Mouse (Mus musculus): ENCODE results near the gene Vps13c. TPM values are rescaled to one million over a fixed set of nuclear protein-coding genes. Genes with fewer than 3 reads are reported as not detected.

Vps13c gene
- polyA plus RNA-seq, 1 experiment from 2014 or later: 8.0 TPM

DNA sequence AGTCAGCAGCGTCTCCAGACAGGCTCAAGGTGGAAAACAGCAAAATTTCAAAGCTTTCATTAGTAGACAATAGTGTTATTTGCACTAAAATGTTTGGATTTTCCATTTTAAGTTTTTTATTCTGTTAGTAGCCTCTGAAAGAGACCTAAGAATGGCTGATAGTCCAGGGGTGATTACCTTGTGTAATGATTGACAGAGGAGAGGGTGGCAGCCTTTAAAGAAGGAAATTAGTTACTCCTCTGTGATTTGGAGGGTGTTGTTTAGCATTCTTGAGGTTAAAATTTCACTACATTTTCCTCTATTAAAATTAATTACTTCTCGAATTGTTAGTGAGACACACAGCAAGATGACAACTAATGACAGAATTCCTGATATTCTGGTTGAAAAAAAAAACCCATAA, 2.9 kb upstream of the Vps13c start:
- H3K9ac ChIP-seq: no peak overlapping the region
- H3K36me3 ChIP-seq: no peaks in the 10 kb centered on the region
- 82% methylated on average over 2 of the region's 2 CpGs for WGBS
- H3K27me3 ChIP-seq: peaks cover 18% of the 10 kb centered on the region
- no peak overlapping the region for H3K27ac ChIP-seq (replicated peaks)
- no peaks in the 10 kb centered on the region for H3K9me3 ChIP-seq
- no peak for ATAC-seq (ENCODE audit: low read depth)
- H3K4me3 ChIP-seq: no peak overlapping the region
- no peak overlapping the region for H3K4me2 ChIP-seq
- peaks cover 20% of the 10 kb centered on the region for H3K4me1 ChIP-seq (replicated peaks)

GRCm38 (mm10) chr9:67842797-67843196, 2.6 kb downstream of the Vps13c start:
- Histone ChIP-seq H3K4me1 (replicated peaks) (peaks cover 19% of the 10 kb centered on the region), H3K9ac (no peak overlapping the region), H3K4me2 (no peak overlapping the region), H3K4me3 (no peak overlapping the region), H3K27me3 (no peaks in the 10 kb centered on the region), H3K9me3 (no peaks in the 10 kb centered on the region), H3K27ac (replicated peaks) (no peak overlapping the region), H3K36me3 (no peaks in the 10 kb centered on the region)
- ATAC-seq (ENCODE audit: low read depth): no peak
- 76% methylated on average over 5 of the region's 5 CpGs for WGBS

DNA sequence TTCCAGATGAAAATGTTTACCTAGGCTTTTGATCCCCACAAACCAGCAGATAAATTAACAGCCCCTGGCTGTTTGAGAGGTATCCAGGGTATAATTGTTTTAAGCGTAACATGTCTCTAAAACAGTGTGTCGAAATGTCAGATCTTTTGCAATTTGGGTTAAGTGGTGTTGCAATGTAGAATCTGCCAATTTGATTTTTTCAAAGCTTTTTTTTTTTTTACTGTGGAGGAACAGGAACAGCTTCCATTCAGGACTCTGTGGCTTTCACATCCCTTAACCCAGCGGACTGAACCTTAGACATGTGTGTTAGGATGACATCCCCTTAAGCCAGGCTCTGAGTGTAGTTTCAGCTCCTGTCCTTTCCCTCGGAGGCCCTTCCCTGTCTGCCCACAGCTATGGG, 4.8 kb downstream of the Vps13c start:
- Histone ChIP-seq H3K4me1 (replicated peaks) (peaks cover 19% of the 10 kb centered on the region), H3K9ac (no peak overlapping the region), H3K36me3 (no peaks in the 10 kb centered on the region), H3K4me3 (no peak overlapping the region), H3K9me3 (no peaks in the 10 kb centered on the region), H3K27ac (replicated peaks) (no peak overlapping the region), H3K4me2 (no peak overlapping the region), H3K27me3 (no peaks in the 10 kb centered on the region)
- WGBS: 88% methylated on average over 4 of the region's 4 CpGs
- ATAC-seq (ENCODE audit: low read depth): no peak

- Histone ChIP-seq H3K4me2 (no peak overlapping the region), H3K4me1 (replicated peaks) (peaks cover 18% of the 10 kb centered on the region), H3K9me3 (no peaks in the 10 kb centered on the region), H3K27me3 (no peaks in the 10 kb centered on the region), H3K9ac (no peak overlapping the region), H3K4me3 (no peak overlapping the region), H3K27ac (replicated peaks) (no peak overlapping the region), H3K36me3 (no peaks in the 10 kb centered on the region)
- no peak for ATAC-seq (ENCODE audit: low read depth)
- 88% methylated on average over 5 of the region's 5 CpGs for WGBS
Measured at GRCm38 (mm10) chr9:67845648-67846047, 5.5 kb downstream of the Vps13c start.

DNA sequence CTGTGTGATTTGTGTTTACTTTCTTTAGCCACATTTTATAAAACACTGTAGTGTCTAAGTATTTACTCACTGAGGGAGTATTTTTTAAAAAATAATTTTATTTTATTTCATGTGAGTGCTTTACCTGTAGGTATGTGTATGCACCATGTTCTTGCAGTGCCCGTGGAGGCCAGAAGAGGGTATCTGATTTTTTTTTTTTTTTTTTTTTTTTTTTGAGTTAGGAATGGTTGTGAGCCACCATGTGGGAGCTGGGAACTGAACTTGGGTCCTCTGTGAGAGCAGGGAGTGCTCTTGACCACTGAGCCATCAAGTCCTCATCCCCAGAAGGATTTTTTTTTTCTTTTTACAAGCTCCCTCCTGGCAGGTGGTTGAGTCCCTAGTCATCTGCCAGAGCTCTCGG, 5.9 kb downstream of the Vps13c start:
- Histone ChIP-seq H3K27ac (replicated peaks) (no peak overlapping the region), H3K9me3 (no peaks in the 10 kb centered on the region), H3K9ac (no peak overlapping the region), H3K36me3 (no peaks in the 10 kb centered on the region), H3K4me2 (no peak overlapping the region), H3K27me3 (no peaks in the 10 kb centered on the region), H3K4me1 (replicated peaks) (peaks cover 14% of the 10 kb centered on the region), H3K4me3 (no peak overlapping the region)
- ATAC-seq (ENCODE audit: low read depth): no peak
- 87% methylated on average over 2 of the region's 2 CpGs for WGBS

DNA sequence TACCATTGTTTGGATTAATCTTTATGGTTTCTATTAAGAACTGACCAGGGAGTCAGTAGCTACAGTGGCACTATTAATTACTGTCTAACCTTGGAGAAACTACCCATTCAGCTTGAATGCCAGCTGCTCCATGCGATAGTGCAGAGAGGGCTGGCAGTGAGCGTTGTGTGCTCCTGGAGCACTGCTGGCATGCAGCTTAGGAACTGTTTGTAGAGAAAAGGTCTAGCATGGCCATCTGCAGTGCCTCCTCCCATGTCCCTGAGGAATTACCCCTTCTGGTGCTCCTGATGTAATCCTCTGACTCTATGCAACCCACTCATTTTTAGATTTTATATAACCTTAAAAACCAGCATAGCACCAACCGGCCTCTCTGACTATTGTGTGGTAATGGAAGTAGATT, 7.4 kb downstream of the Vps13c start:
- Histone ChIP-seq H3K9ac (no peak overlapping the region), H3K4me3 (no peak overlapping the region), H3K4me2 (no peak overlapping the region), H3K9me3 (no peaks in the 10 kb centered on the region), H3K27ac (replicated peaks) (no peak overlapping the region), H3K27me3 (no peaks in the 10 kb centered on the region), H3K4me1 (replicated peaks) (no peaks in the 10 kb centered on the region; the same call in 1 of the 2 replicates), H3K36me3 (no peaks in the 10 kb centered on the region)
- no peak for ATAC-seq (ENCODE audit: low read depth)
- WGBS: 67% methylated on average over 3 of the region's 3 CpGs

- Histone ChIP-seq H3K4me1 (replicated peaks) (no peaks in the 10 kb centered on the region; the same call in 1 of the 2 replicates), H3K4me2 (no peak overlapping the region), H3K36me3 (peaks cover 6% of the 10 kb centered on the region), H3K27ac (replicated peaks) (no peak overlapping the region), H3K4me3 (no peak overlapping the region), H3K9ac (no peak overlapping the region), H3K27me3 (no peaks in the 10 kb centered on the region), H3K9me3 (no peaks in the 10 kb centered on the region)
- 86% methylated on average over 12 of the region's 12 CpGs for WGBS
- no peak for ATAC-seq (ENCODE audit: low read depth)
Measured at GRCm38 (mm10) chr9:67849397-67849796, 9.2 kb downstream of the Vps13c start.

- Histone ChIP-seq H3K4me2 (no peak overlapping the region), H3K9me3 (no peaks in the 10 kb centered on the region), H3K4me3 (no peak overlapping the region), H3K9ac (no peak overlapping the region), H3K27ac (replicated peaks) (no peak overlapping the region), H3K4me1 (replicated peaks) (no peaks in the 10 kb centered on the region; the same call in 1 of the 2 replicates), H3K36me3 (peaks cover 8% of the 10 kb centered on the region), H3K27me3 (no peaks in the 10 kb centered on the region)
- 95% methylated on average over 3 of the region's 3 CpGs for WGBS
- no peak for ATAC-seq (ENCODE audit: low read depth)
Measured at GRCm38 (mm10) chr9:67849846-67850245, 9.7 kb downstream of the Vps13c start.

GRCm38 (mm10) chr9:67851150-67851549, 11.0 kb downstream of the Vps13c start:
- Histone ChIP-seq H3K36me3 (peaks cover 15% of the 10 kb centered on the region), H3K4me3 (no peak overlapping the region), H3K9ac (no peak overlapping the region), H3K27ac (replicated peaks) (no peak overlapping the region), H3K4me1 (replicated peaks) (no peaks in the 10 kb centered on the region; the same call in 1 of the 2 replicates), H3K9me3 (no peaks in the 10 kb centered on the region), H3K27me3 (no peaks in the 10 kb centered on the region), H3K4me2 (no peak overlapping the region)
- 82% methylated on average over 4 of the region's 4 CpGs for WGBS
- no peak for ATAC-seq (ENCODE audit: low read depth)

DNA sequence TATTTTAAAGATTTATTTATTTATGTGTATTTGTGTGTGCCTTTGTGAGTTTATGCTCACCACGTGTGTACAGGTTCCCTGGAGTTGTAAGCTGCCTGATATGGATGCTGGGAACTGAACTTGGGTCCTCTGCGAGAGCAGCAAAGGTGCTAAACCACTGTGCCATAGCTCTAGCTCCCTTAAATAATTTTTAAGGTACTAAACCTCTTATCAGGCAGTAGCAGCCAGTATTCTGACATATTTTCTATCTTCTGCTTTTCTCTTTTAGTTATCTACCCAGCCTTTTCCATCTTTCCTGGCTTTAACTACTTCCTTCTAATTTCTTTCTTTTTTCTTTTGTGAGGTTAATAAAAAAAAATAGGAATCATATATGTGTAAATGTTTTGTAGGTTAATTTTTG, 20.1 kb downstream of the Vps13c start:
- Histone ChIP-seq H3K27me3 (no peaks in the 10 kb centered on the region), H3K36me3 (peaks cover 19% of the 10 kb centered on the region), H3K4me2 (no peak overlapping the region), H3K4me3 (no peak overlapping the region), H3K4me1 (replicated peaks) (0 out of 2 replicates have a peak, but pooled peaks cover 4% of the 10 kb centered on the region), H3K27ac (replicated peaks) (no peak overlapping the region), H3K9ac (no peak overlapping the region), H3K9me3 (no peaks in the 10 kb centered on the region)
- ATAC-seq (ENCODE audit: low read depth): no peak
- 90% methylated on average over 2 of the region's 2 CpGs for WGBS

DNA sequence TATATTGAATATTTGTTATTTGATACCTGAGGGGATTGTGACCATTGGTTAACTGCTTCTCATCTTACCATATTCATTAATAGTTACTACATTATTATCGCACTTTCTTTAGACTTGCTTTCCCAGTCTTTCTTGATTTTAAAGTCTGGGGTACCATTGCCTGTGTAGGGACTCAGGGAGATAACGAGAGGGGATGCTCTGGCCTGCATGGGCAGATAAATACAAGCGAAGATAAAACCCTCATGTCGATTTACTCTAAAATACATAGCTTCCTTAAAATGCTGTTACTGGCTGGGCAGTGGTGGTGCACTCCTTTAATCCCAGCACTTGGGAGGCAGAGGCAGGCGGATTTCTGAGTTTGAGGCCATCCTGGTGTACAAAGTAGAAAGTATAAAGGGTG, 23.1 kb downstream of the Vps13c start:
- Histone ChIP-seq H3K4me3 (no peak overlapping the region), H3K27ac (replicated peaks) (no peak overlapping the region), H3K4me1 (replicated peaks) (peaks cover 11% of the 10 kb centered on the region; the same call in 1 of the 2 replicates), H3K36me3 (peaks cover under 1% of the 10 kb centered on the region), H3K9ac (no peak overlapping the region), H3K9me3 (no peaks in the 10 kb centered on the region), H3K4me2 (no peak overlapping the region), H3K27me3 (no peaks in the 10 kb centered on the region)
- 92% methylated on average over 5 of the region's 5 CpGs for WGBS
- no peak for ATAC-seq (ENCODE audit: low read depth)

GRCm38 (mm10) chr9:67864011-67864410, 23.8 kb downstream of the Vps13c start:
- H3K27ac ChIP-seq (replicated peaks): no peak overlapping the region
- H3K4me1 ChIP-seq (replicated peaks): peaks cover 11% of the 10 kb centered on the region; the same call in 1 of the 2 replicates
- ATAC-seq (ENCODE audit: low read depth): no peak
- H3K9ac ChIP-seq: no peak overlapping the region
- 12% methylated on average over 4 of the region's 4 CpGs for WGBS
- no peaks in the 10 kb centered on the region for H3K36me3 ChIP-seq
- no peaks in the 10 kb centered on the region for H3K27me3 ChIP-seq
- no peak overlapping the region for H3K4me3 ChIP-seq
- no peaks in the 10 kb centered on the region for H3K9me3 ChIP-seq
- no peak overlapping the region for H3K4me2 ChIP-seq

DNA sequence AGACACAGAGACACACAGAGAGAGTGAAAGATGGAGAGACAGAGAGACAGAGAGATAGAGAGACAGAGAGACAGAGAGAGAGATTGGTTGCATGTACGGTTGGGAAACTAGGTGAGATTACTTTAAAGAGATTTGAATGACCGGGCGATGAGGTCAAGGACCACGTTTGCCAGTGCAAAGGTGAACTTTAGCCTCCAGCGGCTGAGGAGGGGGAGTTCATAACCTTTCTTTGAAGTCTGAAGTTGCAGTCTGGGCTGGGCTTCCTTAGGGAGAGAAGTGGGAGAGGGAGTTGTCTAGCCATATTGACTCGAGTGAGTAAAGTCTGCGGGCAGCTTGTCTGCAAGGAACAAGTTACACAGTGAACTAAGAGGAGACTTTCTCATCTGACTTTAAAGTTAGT, 25.2 kb downstream of the Vps13c start:
- no peaks in the 10 kb centered on the region for H3K27me3 ChIP-seq
- no peaks in the 10 kb centered on the region for H3K9me3 ChIP-seq
- no peaks in the 10 kb centered on the region for H3K36me3 ChIP-seq
- no peak overlapping the region for H3K9ac ChIP-seq
- H3K4me2 ChIP-seq: no peak overlapping the region
- WGBS: 65% methylated on average over 7 of the region's 7 CpGs
- no peak overlapping the region for H3K27ac ChIP-seq (replicated peaks)
- H3K4me1 ChIP-seq (replicated peaks): peaks cover 11% of the 10 kb centered on the region; the same call in 1 of the 2 replicates
- ATAC-seq (ENCODE audit: low read depth): no peak
- no peak overlapping the region for H3K4me3 ChIP-seq
